Mouse (Mus musculus): ENCODE results near the gene Foxn3.

Gene Foxn3

DNA sequence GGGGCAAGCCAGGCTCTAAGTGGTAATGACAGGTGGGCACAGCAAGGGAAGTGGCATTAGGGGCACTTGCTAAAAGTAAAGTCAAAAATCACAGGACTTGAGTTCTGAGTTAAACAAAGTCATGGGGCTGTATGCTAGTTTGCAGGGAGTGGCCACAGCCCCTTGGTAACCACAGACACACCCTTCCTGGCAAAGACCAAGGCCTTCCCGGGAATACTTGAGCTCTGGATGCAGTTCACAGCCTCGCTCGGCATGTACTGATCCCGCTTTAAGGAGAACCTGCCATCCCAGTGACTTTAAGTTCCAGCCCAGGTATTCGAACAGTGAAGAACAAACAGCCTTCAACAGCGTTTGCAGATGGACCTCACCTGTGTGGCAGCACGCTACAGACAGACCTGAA lies 211.2 kb downstream of the Foxn3 start:
- in situ Hi-C loops (cut with MseI, MboI): no loop called here

DNA sequence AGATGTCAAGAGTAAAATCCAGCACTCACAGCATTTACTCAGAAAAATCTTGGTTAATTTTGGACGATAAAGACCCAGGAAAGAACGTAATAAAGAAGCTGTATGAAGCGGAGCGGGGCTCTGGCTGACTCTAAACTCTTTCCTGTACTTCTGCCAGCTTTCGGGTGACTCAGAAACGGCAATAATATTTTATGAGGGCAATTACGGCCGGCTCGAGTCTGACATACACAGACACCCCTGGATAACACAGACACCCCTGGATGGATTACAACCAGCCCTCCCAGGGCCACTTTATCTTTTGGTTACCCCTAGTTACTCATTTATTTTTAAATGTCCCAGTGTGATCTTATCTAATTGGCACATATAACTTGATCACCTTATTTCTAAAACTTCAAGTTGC lies 211.7 kb downstream of the Foxn3 start:
- in situ Hi-C loops (cut with MseI, MboI): no loop called here

DNA sequence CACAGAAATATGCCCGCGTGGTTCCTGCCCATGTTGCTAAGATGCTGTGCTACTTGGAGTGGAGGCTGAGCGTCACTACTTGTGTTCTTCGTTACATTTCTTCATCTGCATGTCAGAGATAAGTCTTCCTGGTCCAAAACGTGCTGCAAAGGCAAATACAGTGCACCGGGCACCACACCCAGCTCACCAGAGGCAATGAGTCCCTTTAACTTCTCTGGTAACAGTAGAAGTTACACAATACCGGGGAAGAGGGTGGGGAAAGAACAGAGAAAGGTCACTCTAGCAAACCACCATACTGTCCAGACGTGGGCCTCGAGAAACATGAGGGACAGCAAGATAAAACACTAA lies 213.8 kb downstream of the Foxn3 start:
- in situ Hi-C loops (cut with MseI, MboI): no loop called here

DNA sequence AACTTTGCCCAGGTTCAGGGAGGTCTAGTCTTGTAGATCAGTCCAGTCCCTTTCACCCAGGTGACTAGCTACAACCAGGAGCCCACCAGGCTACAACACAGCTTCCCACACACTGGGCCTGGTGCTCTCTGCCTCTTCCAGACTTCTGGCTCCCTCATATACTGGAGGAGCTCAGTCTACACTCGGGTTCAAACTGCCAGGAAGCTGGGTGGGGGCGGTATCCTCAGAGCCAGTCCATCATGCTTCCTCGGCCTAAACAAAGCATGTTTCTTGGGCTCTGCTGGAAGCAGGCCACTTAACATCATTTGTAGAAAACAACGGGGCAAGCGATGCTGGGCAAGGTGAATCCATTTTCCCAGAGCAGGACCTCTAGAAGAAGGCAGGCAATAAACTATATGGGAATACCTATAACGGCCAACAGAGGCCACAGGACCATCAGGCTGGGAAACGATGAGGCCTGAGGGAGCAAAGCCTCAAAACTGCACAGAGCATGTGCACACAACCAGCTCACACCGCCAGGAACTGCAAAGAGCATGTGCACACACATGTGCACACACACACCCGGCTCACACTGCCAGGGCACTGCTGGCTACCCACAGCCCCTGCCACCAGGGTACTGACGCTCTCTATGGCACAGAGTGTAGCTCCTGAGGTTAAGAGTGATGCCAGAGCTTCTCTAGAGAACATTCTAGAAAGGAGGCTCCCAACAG lies 214.3 kb downstream of the Foxn3 start:
- in situ Hi-C loops (cut with MseI, MboI): no loop called here

DNA sequence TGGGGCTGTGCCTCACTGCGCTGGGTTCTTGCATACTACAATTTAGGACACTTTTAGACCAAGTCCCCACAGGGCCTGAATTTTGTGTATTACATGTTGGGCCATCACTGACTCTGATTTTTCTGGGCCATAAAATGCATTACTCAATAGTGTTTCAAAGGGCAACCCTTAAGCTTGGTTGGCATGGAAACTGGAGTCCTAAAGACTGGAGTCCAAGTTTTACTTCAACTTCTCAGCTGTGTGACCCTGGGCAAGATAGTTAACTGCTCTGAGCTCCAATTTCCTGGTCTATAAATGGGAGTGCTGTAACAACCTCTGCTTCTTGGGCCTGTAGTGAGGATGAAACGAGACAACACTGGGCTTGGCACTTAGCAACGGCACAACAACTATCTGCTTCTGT lies 215.9 kb downstream of the Foxn3 start:
- in situ Hi-C loops (cut with MseI, MboI): no loop called here

DNA sequence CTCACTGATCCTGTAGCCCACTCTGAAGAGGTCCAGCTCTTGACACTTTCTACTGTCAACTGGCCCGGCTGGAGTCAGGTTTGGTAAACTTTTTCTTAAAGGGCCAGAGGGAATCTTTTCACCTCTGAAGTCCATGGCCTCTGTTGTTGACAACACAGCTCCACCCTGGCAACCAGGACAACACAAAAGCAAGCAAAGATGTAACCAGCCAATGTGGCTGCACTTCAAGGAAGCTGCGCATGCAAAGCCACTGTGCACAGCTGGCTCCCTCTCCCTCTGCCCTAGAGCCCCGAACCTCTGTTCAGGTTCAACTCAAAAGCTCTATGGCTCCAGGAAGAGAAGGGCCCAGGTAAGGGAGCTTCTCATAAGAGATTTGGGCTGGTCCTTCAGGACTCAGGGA lies 216.4 kb downstream of the Foxn3 start:
- in situ Hi-C loops (cut with MseI, MboI): no loop called here

DNA sequence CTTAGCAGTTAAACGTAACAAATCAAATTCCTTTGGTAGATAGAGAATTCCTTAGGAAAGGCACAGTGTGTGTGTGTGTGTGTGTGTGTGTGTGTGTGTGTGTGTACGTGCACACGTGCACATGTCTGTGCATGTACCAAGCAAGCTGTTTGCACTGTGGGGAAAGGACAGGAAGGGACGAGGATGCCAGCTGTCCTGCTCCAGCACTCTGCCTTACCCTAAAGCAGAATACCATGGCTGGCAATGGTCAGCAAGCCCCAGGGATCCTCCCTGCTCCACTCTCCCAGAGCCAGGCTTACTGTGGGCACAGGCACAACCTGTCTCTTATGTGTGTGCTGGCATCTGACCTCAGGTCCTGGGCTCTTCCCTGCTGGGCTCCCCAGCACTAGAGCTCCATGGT lies 218.1 kb downstream of the Foxn3 start:
- in situ Hi-C loops (cut with MseI, MboI): no loop called here

DNA sequence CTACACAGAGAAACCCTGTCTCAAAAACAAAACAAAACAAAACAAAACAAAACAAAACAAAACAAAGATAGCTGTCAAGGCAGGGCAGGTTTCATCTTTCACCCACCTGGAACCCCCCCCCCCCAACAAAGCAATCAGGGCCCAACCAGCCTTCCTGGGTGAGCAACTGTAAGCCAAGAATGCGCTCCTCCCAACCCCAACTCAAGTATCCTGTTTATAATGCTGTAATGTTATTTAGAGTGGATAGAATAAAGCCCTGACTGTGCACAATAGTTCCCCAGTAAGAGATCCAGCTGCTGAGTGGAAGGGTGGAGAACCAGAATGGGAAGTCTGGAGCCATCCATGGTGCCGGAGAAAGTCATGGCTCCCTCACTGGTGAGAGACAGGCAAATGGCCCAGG lies 220.0 kb downstream of the Foxn3 start:
- in situ Hi-C loops (cut with MseI, MboI): no loop called here

DNA sequence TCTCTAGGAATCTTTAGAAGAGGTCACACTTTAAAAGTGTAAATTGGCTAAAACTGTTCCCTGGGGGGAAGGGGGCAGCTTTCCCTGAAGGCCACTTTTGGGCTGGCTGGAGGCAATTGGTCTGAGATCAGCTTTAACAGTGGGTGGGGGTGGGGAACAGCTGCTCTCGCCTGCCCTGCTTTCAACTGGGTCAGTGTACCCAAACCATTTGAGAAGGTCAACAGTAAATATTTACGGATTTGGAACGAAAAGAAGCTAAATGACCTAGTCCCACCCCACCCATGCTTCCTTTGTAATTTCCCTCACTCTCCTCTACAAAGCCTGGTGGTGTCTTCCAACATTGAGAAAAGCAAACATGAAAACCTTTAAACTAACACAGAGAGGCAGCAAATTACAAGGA lies 221.2 kb downstream of the Foxn3 start:
- in situ Hi-C loops (cut with MseI, MboI): no loop called here

DNA sequence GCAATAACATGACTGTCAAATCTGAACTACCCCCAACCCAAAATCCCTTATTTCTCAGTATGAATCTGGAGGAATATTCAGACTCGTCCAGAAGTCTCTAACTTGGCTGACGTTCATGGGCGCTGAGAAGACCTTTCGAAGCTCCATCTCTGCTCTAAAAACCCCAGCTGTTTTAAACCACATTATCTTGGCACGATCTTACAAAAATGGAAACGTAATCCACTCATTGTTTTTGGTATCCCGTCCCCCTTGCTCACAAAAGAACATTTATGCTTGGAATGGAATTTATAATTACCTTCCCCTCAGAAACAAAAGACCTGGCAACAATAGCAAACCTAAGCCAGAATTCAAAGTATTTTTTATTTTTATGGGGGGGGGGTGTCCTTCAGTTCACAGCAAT lies 221.6 kb downstream of the Foxn3 start:
- in situ Hi-C loops (cut with MseI, MboI): no loop called here

DNA sequence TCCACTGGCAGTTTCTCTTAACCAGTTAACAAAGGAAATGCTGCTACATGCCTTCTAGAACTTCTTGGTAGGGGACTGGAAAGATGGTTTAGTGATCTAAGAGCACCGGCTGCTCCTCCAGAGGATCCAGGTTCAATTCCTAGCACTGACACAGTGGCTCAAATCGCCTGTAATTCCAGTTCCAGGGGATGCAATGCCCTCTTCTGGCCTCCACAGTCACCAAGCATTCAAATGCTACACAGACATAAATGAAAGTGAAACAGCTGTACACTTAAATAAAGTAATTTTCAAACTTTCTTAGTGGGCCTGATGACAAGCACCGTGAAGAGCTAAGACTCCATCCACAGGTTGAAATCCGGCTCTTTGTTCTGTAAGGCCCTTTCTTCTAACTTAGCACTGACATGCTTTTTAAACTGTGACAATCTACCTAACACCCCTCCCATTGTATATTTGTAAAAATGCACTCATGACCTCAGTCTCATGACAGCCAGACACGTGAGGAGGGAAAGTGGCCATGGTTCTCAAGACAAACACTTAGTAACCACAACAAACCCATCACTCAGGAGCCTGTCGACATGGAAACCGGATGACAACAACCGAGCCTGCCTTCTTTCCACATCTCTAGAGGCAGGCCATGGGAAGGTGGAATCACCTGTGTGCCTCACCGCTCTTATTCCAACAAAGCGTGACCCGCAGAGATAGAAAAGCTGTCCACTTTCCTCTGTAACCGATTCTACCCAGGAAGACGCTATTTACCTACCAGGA lies 222.8 kb downstream of the Foxn3 start:
- in situ Hi-C loops (cut with MseI, MboI): no loop called here

DNA sequence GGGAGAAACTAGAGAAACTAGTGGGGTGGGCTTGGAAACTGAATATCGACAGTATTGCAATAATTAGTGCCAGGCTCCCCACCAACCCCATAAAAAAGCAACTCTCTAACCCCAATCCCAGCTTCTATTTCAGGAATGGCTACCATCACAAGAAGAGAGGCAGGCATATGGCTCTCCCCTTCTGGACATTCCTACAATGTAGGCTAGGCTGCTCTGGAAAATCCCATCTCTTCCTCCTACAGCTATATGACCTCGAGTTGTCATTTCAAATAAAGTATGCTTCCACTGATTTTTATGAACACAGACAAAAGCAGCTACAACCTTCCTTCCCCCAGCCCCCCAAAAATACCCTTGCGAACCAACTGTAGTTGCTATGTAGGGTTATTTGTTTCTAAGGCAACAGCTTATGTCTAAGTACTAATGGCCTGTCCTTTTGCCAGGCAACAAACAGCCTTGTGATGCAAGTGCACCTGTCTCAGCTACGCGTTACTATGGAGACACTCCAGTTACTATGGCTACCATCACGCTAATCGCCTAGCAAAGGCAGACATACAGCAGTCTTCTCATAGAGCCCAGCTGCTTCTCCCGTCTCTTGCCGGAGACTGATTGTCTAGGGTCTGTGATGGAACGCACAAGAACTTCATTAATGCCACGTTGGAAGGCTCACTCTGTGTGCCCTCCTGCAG lies 223.6 kb downstream of the Foxn3 start:
- in situ Hi-C loops (cut with MseI, MboI): no loop called here

DNA sequence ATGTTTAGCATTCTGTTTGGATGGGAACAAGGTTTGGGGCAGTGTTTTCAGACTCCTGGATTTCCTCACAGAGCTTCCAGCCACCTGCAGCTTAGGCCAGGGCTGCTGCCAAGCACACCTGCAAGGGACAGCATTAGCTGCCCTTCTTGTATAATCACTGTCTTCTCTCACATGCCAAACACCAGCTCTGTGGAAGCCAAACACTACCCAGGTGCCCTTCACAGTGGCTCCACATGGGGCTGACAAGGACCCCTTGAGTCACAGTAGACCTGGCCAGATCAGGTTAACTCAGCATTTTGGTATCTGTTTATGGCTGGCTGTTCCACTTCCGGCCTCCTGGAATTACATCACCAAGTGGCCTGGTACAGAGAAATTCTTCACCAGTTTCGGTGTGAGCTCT lies 224.6 kb downstream of the Foxn3 start:
- in situ Hi-C loops (cut with MseI, MboI): no loop called here

DNA sequence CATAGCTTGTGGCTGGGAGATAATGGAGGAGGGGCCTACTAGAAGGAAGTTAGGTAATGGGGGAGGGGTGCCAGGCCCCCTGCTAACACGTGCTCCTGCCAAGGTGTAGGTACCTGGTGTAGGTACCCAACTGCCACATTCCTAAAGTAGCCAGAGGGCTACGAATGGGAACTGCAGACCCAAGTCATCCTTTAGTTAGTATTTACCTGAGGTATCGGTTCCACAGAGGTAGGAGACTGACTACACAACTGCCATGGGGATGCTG lies 226.3 kb downstream of the Foxn3 start:
- in situ Hi-C loops (cut with MseI, MboI): no loop called here

DNA sequence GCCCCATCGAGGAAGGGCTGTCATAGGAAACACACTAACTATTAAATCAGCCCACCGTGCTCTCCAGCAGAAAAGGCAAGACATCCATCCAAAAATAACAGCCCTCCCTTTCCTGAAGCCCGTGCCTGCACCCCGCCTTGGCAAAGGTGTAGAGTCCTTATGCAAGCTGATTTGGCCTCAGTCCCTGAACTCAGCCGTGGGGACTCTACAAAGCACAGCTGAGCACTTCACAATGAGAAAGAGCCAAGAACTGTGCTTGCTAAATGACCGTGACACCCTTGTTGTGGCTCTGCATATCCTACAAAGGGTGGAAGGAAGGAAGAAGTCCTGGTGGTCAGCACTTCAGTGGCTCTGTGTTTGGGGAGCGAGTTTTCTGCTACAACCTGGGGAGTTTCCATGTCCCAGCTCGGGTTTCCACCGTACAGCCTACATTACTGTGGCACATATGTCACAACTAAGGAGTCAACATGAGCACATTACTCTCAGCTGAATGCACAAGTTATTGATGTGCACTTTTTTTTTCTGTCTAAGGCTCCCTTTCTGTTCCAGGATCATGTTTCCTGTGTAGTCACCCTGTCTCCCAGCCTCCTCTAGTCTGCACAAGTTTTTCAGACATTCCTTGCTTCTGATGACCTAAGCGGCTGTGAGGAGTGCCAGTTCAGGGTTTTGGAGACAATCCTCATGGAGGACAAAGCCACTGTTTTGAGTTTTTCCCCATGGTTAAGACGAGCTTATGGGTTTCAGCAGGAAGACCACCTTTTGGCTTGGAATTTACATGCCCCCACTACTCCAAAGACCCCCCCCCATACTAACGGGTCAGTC lies 226.8 kb downstream of the Foxn3 start:
- in situ Hi-C loops (cut with MseI, MboI): no loop called here

DNA sequence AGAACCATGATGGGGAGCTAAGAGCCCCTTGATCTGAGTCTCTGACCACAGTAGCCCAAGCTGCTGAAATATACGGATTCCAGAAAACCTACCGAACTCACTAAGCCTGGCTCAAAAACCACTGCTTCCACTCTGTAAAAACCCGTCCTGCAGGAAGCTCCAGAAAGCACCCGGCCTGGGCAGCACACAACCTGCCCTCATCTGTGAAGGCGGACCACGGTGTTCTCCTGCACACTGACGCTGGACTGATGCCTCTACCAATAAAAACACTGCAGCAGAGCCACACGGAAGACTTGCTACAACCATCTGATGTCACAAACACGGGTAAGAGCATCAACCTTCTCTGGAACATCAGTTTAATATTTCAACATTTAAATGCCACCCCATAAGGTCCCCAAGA lies 227.8 kb downstream of the Foxn3 start:
- in situ Hi-C loops (cut with MseI, MboI): no loop called here

DNA sequence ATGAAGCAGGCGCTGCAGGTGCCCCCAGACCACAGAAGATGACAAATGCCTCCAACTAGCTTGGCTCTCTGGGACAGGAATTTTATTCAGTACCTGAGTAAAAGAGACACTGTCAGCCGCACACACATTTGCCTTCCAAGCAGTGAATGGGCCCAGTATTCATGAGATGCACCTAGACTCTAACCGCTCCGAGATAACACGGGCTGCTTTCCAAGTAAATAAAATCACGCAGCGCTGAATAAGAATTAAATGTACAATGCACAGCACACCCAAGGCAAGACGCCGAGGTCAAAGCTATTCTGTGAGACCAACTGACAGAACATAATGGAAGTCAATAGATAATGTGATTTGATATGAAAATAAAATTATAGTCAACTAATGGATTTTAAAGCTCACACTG lies 229.4 kb downstream of the Foxn3 start:
- in situ Hi-C loops (cut with MseI, MboI): no loop called here

DNA sequence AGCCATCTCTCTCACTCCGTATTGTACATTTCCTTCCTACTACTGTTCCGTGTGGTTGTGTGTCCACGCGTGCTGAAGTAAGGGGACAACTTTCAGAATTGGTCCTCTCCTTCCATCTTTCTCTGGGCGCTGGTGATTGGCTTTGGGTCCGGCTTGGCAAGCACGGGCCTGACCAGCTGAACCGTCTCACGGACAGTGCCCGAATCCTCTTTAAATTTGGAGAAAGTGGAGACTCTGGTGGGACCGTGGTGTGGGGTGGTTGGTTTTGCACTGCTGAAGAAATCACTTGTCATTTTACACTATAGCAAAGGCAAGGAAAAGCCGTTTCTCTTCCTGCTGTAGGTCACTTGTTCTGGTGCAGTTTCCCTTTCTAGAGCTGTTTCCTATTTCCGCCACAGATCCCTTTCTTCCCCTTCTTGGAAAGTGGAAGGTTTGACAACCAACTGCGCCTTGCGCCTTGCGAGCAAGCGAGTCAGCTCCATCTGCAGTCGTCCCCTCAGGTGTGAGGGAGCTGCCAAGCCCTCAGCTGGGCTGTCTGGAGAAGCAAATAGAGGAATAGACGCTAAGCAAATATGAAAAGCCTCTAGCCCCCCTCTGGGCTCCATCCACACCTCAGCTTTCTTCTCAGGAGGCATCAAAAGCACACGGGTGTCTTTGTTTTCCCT lies 229.9 kb downstream of the Foxn3 start:
- in situ Hi-C loops (cut with MseI, MboI): no loop called here

DNA sequence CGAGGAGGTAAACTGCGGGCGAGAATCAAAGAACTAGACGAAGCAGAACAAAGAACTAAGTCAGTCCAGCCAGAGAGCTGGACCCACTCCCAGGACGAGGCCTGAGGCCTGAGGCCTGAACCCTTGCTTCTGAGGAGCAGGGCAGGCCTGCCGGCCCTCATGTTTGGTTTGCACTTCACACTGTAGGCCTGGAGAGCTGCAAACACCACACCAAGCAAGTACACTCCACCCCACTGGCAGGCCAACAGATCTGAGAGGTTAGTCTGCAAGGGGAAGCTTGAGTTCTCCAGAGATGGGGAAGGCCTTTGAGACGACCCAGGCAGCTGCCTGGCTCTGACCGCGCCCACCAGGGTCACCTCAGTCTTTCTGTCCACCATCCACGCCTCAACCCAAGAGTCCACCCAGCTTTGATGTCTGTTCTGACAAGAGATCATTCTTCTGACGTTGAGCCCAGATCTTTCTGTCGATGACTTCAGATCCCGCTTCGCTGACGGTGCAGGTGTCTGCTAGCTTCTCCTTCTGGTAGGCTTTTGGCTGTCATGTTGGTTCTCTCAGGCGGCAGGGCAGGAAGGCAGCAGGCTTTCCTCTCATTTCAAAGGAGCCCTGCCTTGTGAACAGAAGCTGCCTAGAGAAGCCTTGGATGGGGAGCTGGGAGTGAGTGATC lies 231.1 kb downstream of the Foxn3 start:
- in situ Hi-C loops (cut with MseI, MboI): no loop called here

DNA sequence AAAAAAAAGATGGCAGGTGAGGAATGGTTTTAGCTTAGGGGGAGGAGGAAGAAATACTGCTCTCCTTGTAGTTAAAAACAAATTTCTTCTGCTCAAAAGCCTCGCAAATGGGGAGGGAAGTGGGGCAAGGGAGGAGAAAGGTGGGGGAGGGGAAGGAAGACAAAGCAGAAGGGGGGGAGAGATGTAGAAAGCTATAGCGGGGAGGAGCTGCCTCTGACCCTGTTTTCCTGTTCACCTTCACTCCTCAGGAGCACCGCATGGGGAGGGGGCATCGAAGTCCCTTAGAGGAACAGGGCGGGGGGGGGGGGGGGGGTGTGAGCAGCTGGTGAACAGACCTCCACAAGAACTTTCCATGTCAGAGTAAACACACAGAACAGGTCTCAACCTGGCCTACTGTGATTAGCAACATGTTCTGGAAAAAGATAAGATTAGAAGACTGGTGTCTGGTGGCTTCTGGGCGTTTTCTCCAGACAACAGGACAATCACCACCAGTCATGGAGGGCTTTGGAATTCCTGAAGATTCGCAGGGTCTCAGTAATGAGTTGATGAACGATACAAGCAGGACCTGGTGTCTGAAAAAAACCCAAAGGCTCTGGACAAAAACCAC lies 231.9 kb downstream of the Foxn3 start:
- in situ Hi-C loops (cut with MseI, MboI): no loop called here

DNA sequence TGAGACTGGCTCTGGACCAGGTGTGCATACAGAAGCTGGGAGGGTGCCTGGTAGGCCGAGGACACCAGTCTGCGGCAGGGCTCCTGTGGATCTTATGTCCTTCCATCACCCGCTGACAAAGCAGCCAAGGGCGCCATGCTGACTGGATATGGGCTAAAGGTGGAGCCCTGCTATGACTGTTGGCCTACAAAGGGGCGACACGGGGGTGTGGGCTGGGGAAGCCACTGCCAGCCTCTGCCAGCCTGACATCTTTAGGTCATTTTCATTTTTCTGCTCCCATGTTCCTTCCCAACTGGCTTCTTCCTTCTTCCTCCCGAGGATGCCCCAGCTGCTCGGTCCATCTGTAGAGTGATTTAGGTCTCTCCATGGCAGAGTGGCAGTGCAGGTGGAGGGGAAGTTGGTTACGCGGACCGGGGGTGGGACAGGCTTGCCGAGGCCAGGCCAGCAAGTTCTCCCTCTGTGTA lies 232.5 kb downstream of the Foxn3 start:
- in situ Hi-C loops (cut with MseI, MboI): no loop called here

All from mouse trophoblast stem cell (cell line).